11 mouse cellular contexts compared by ENCODE assay signal in the genomic region with DNA sequence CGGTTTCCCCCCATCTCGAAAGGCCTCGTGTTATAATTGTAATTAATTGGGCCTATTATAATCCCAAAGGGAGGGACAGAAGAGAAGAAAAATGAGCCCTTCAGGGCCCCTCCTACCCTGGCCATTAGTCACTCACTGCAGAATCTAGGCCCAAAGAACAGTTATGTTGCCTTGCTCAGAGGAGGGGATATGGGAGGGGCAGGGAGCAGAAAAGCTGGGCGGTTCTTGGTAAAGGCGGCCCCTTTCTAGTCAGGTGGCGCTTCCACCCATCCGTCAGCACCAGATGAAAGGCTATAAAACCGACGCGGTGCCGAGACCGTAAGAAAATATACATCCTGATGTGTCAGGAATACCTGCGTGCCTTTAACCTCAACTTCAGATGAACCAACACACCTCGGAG.
DNase-seq lines count a peak whose midpoint lies in the region; ATAC-seq lines count a peak whose summit lies in the region.
"Had no signal": no experiment of that assay in that cellular context is flagged by ENCODE, and none has a peak within 500 bp of the region (broad histone marks: within the 10 kb centered on the region; RNA-seq: fewer than 3 reads in every experiment).

No protein-coding gene starts in this region.

- H3K27me3 ChIP-seq in kidney, embryonic 14.5 days (ENCODE audit: control insufficient read depth, insufficient read depth, low read length) = 0 out of 2 replicates have a peak, but pooled peaks cover 3% of the 10 kb centered on the region
- H3K27me3 ChIP-seq in hindbrain, embryonic 15.5 days = no peaks in the 10 kb centered on the region
- no peaks in the 10 kb centered on the region for H3K27me3 ChIP-seq in midbrain, embryonic 15.5 days (replicated peaks)
- H3K27me3 ChIP-seq in forebrain, embryonic 14.5 days (replicated peaks; ENCODE audit: control insufficient read depth, insufficient read depth, low read length) = no peaks in the 10 kb centered on the region
- H3K27me3 ChIP-seq: liver, embryonic 15.5 days had no signal

- H3K4me3 ChIP-seq in kidney, embryonic 14.5 days (ENCODE audit: low read length) = peak overlapping the region; percentile 2; the same call in 1 of the 2 replicates
- H3K4me3 ChIP-seq in hindbrain, embryonic 15.5 days = no peak overlapping the region
- no peak overlapping the region for H3K4me3 ChIP-seq in midbrain, embryonic 15.5 days
- H3K4me3 ChIP-seq in forebrain, embryonic 14.5 days (ENCODE audit: low read depth, low read length) = no peak overlapping the region
- H3K4me3 ChIP-seq: liver, embryonic 15.5 days had no signal

- no peak for DNase-seq in kidney, postnatal 36 days
- no peak for DNase-seq in adrenal gland, adult 18-20 months (ENCODE audit: low spot score in 2 of 2)
- no peak for DNase-seq in right cerebral cortex, postnatal 10 days (ENCODE audit: low spot score in 2 of 2)
- DNase-seq in forebrain, embryonic 14.5 days (ENCODE audit: low spot score) = no peak
- DNase-seq: adrenal gland, postnatal 10 days; cerebellum, adult 18-20 months had no signal

- 7% methylated on average over 14 of the region's 14 CpGs for WGBS in kidney, embryonic 14.5 days
- WGBS in hindbrain, embryonic 15.5 days = 44% methylated on average over 14 of the region's 14 CpGs
- WGBS in midbrain, embryonic 15.5 days = 74% methylated on average over 14 of the region's 14 CpGs
- 83% methylated on average over 14 of the region's 14 CpGs for WGBS in forebrain, embryonic 14.5 days

- peak overlapping the region; percentile 34 for H3K4me2 ChIP-seq in kidney, embryonic 14.5 days (replicated peaks; ENCODE audit: low read depth, low read length)
- 0 out of 2 replicates have a peak overlapping the region, but pooled peaks have one; percentile 0 for H3K4me2 ChIP-seq in hindbrain, embryonic 15.5 days
- H3K4me2 ChIP-seq in midbrain, embryonic 15.5 days = no peak overlapping the region
- no peak overlapping the region for H3K4me2 ChIP-seq in forebrain, embryonic 14.5 days (ENCODE audit: low read length)
- H3K4me2 ChIP-seq: liver, embryonic 15.5 days had no signal

- H3K36me3 ChIP-seq in kidney, embryonic 14.5 days (ENCODE audit: control insufficient read depth, insufficient read depth, low read length) = no peaks in the 10 kb centered on the region
- no peaks in the 10 kb centered on the region for H3K36me3 ChIP-seq in hindbrain, embryonic 15.5 days
- no peaks in the 10 kb centered on the region for H3K36me3 ChIP-seq in midbrain, embryonic 15.5 days (replicated peaks)
- H3K36me3 ChIP-seq in forebrain, embryonic 14.5 days (ENCODE audit: control insufficient read depth, insufficient read depth, low read length) = no peaks in the 10 kb centered on the region
- H3K36me3 ChIP-seq: liver, embryonic 15.5 days had no signal

- no peak overlapping the region for H3K9ac ChIP-seq in kidney, embryonic 14.5 days (ENCODE audit: low read depth, low read length)
- no peak overlapping the region for H3K9ac ChIP-seq in hindbrain, embryonic 15.5 days
- no peak overlapping the region for H3K9ac ChIP-seq in midbrain, embryonic 15.5 days
- H3K9ac ChIP-seq in forebrain, embryonic 14.5 days (ENCODE audit: low read length) = no peak overlapping the region
- H3K9ac ChIP-seq: liver, embryonic 15.5 days had no signal

- H3K27ac ChIP-seq in kidney, embryonic 14.5 days (ENCODE audit: low read depth, low read length) = no peak overlapping the region
- 0 out of 2 replicates have a peak overlapping the region, but pooled peaks have one; percentile 17 for H3K27ac ChIP-seq in hindbrain, embryonic 15.5 days (replicated peaks)
- H3K27ac ChIP-seq in midbrain, embryonic 15.5 days = peak overlapping the region; percentile 6; the same call in 1 of the 2 replicates
- H3K27ac ChIP-seq in forebrain, embryonic 14.5 days (ENCODE audit: low read depth, low read length) = no peak overlapping the region
- H3K27ac ChIP-seq: liver, embryonic 15.5 days had no signal

- peaks cover 25% of the 10 kb centered on the region for H3K4me1 ChIP-seq in kidney, embryonic 14.5 days (ENCODE audit: control insufficient read depth, insufficient read depth, low read length)
- peaks cover 42% of the 10 kb centered on the region for H3K4me1 ChIP-seq in hindbrain, embryonic 15.5 days (replicated peaks)
- peaks cover 19% of the 10 kb centered on the region for H3K4me1 ChIP-seq in midbrain, embryonic 15.5 days
- peaks cover 10% of the 10 kb centered on the region; the same call in 1 of the 2 replicates for H3K4me1 ChIP-seq in forebrain, embryonic 14.5 days (ENCODE audit: control insufficient read depth, insufficient read depth, low read length)
- H3K4me1 ChIP-seq: liver, embryonic 15.5 days had no signal

- ATAC-seq in kidney, embryonic 14.5 days (ENCODE audit: low FRiP score, low TSS enrichment) = peak; percentile 86
- peak; percentile 49 for ATAC-seq in CD4-positive, CD25-positive, alpha-beta regulatory T cell, adult 4 months
- peak; percentile 24; the same call in 1 of the 2 replicates for ATAC-seq in hindbrain, embryonic 15.5 days (ENCODE audit: low FRiP score, low read depth)
- peak; percentile 24; the same call in 1 of the 2 replicates for ATAC-seq in midbrain, embryonic 15.5 days (replicated peaks)
- ATAC-seq in forebrain, embryonic 14.5 days = no peak; the same call in 1 of the 2 replicates

- H3K9me3 ChIP-seq in kidney, embryonic 14.5 days (ENCODE audit: control insufficient read depth, low read length) = no peaks in the 10 kb centered on the region
- H3K9me3 ChIP-seq in hindbrain, embryonic 15.5 days = no peaks in the 10 kb centered on the region
- H3K9me3 ChIP-seq in midbrain, embryonic 15.5 days = no peaks in the 10 kb centered on the region
- no peaks in the 10 kb centered on the region for H3K9me3 ChIP-seq in forebrain, embryonic 14.5 days (replicated peaks; ENCODE audit: control insufficient read depth, low read length)
- H3K9me3 ChIP-seq: liver, embryonic 15.5 days had no signal

Comparison
In these comparisons a context has a peak if more than half of its experiments do, and no peak if none do; other contexts are left out.
1. H3K27ac ChIP-seq: peak in hindbrain, embryonic 15.5 days (single experiment) and midbrain, embryonic 15.5 days (single experiment); none in kidney, embryonic 14.5 days (single experiment) and forebrain, embryonic 14.5 days (single experiment).
2. H3K4me2 ChIP-seq: peak in kidney, embryonic 14.5 days (single experiment) and hindbrain, embryonic 15.5 days (single experiment); none in midbrain, embryonic 15.5 days (single experiment) and forebrain, embryonic 14.5 days (single experiment).